Mouse (Mus musculus) stomach, postnatal 0 days (tissue): ENCODE results near the gene Cracr2a. TPM values are rescaled to one million over a fixed set of nuclear protein-coding genes. Genes with fewer than 3 reads are reported as not detected.

Source experiments
- ATAC-seq: fragments of 200-750 bp; cut with Nextera tagmentation; 2 replicates; pipeline ENCODE4 v1.8.0; 2017; ENCODE audit not compliant: low FRiP score, low TSS enrichment
- DNase-seq: peaks from one replicate; pipeline ENCODE4 v3.0.0-alpha.2; 2016; ENCODE audit warnings: low spot score
- H3K27ac ChIP-seq: fragments of 300-500 bp; sonication (generic); replicated peaks from 2 replicates; pipeline ENCODE4 v1.5.1; 2014; ENCODE audit warnings: mild to moderate bottlenecking, control low read depth
- H3K27me3 ChIP-seq: fragments of 300-500 bp; sonication (generic); 2 replicates; pipeline ENCODE4 v1.6.1; 2014; ENCODE audit warnings: low read length; ENCODE audit not compliant: control insufficient read depth, insufficient read depth
- H3K36me3 ChIP-seq: fragments of 300-500 bp; sonication (generic); 2 replicates; pipeline ENCODE4 v1.6.1; 2014; ENCODE audit warnings: low read length, mixed read lengths; ENCODE audit not compliant: control insufficient read depth, insufficient read depth
- H3K4me1 ChIP-seq: fragments of 300-500 bp; sonication (generic); replicated peaks from 2 replicates; pipeline ENCODE4 v1.6.1; 2014; ENCODE audit warnings: antibody characterized with exemption; ENCODE audit not compliant: control insufficient read depth, insufficient read depth
- H3K4me2 ChIP-seq: fragments of 300-500 bp; sonication (generic); replicated peaks from 2 replicates; pipeline ENCODE4 v1.6.1; 2014; ENCODE audit warnings: low read depth, mild to moderate bottlenecking, control low read depth, moderate library complexity
- H3K4me3 ChIP-seq: fragments of 300-500 bp; sonication (generic); 2 replicates; pipeline ENCODE4 v1.5.1; 2014; ENCODE audit warnings: low read depth, low read length, control low read depth
- H3K9ac ChIP-seq: fragments of 300-500 bp; sonication (generic); 2 replicates; pipeline ENCODE4 v1.6.1; 2014; ENCODE audit warnings: mild to moderate bottlenecking, low read length, control low read depth, mixed read lengths
- H3K9me3 ChIP-seq: fragments of 300-500 bp; sonication (generic); 2 replicates; pipeline ENCODE4 v1.6.1; 2016; ENCODE audit warnings: low read length; ENCODE audit not compliant: control insufficient read depth
- CTCF ChIP-seq: IDR thresholded peaks from 2 replicates; pipeline ENCODE4 v1.5.1; 2016; ENCODE audit warnings: antibody characterized with exemption, low read depth, mild to moderate bottlenecking, moderate library complexity
- EP300 ChIP-seq: optimal IDR thresholded peaks from 2 replicates; pipeline ENCODE3; 2016; ENCODE audit warnings: antibody characterized with exemption
- WGBS: fragments of 180-500 bp; shearing (Covaris S2); extraction: QIAGEN DNeasy Blood & Tissue Kit; methylation state at CpG from one replicate; pipeline ENCODE4 v1.1.7; 2014; 5-methylcytosine and 5-hydroxymethylcytosine counted together
- polyA plus RNA-seq: library from polyadenylated mRNA; unstranded; fragments of >200 nt; fragmentation: Nextera tagmentation; extraction: Ambion mirVana; gene quantifications from 2 replicates; pipeline ENCODE4 v1.2.1, GENCODE M21; 2015

Cracr2a gene
- polyA plus RNA-seq, 1 experiment from 2014 or later = 0.96 TPM

DNA sequence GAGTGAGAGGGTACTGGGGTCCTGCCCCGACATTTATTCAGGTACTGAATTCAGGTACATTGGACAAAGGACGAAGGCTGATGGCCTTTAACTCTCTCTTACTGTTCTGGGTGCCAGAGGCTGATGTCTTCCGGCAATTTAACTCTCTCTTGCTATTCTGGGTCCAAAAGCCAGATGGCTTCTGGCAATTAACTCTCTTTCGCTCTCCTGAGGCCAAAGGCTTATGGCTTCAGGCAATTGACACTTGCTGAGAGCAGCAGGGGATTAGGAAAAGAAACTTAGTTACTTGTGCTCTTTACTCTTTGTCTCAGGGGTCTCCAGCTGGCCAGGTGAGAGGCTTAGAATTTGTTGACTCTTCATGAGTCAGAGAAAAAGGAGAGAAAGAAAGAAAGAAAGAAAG is 94.8 kb downstream of the Cracr2a start:
- Histone ChIP-seq H3K9ac (no peak overlapping the region), H3K9me3 (0 out of 2 replicates have a peak, but pooled peaks cover 3% of the 10 kb centered on the region), H3K36me3 (0 out of 2 replicates have a peak, but pooled peaks cover 3% of the 10 kb centered on the region), H3K4me1 (no peaks in the 10 kb centered on the region), H3K4me2 (no peak overlapping the region), H3K4me3 (no peak overlapping the region), H3K27ac (no peak overlapping the region), H3K27me3 (no peaks in the 10 kb centered on the region)
- DNase-seq = no peak
- no peak for ATAC-seq
- 42% methylated on average over 4 of the region's 4 CpGs for WGBS
- TF ChIP-seq CTCF (no peak), EP300 (no peak)

DNA sequence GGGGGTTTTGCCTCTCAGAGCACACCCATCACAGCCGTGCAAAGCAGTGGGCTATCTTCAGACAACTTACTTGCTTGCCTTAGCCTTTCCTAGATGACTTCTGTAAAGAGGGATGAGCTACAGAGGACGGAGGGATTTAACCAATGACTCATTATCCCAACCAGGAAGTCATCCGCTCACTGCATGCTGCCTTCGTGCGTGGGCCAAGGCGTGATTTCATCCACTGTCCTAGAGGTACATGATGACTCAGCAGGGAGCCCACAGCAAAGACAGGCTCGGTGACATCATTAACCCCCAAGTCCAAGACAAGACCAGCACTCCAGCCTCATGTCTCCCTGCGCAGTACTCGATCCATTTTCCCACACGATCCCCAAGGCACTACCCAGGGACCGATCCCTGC is 96.0 kb downstream of the Cracr2a start:
- H3K4me3 ChIP-seq = no peak overlapping the region
- 0 out of 2 replicates have a peak, but pooled peaks cover 3% of the 10 kb centered on the region for H3K9me3 ChIP-seq
- 0 out of 2 replicates have a peak, but pooled peaks cover 3% of the 10 kb centered on the region for H3K36me3 ChIP-seq
- H3K4me1 ChIP-seq = no peaks in the 10 kb centered on the region
- TF ChIP-seq CTCF = no peak
- TF ChIP-seq EP300 = no peak
- no peak for ATAC-seq
- H3K4me2 ChIP-seq = no peak overlapping the region
- H3K27me3 ChIP-seq = no peaks in the 10 kb centered on the region
- 89% methylated on average over 11 of the region's 11 CpGs for WGBS
- no peak overlapping the region for H3K27ac ChIP-seq
- no peak for DNase-seq
- no peak overlapping the region for H3K9ac ChIP-seq

DNA sequence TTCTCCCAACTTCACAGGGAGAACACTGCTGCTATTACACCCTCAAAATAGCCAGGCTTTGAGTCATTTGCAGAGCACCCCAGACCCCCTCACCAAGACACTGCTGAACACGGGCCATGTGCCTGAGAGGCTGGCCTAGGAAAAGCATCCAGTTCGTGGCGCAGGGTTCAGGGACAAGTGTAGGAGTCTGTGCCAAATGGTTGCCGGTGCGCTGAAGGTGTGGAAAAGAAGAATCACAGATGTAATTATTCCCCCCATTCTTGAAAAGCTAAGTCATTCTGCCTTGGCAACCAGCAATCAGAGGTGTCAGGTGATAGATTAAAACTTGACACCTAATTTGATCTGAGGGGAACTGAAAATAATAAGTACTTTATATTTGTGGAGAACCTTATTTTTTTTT is 98.3 kb downstream of the Cracr2a start:
- H3K9me3 ChIP-seq = no peaks in the 10 kb centered on the region
- DNase-seq (no peak), ATAC-seq (no peak)
- no peaks in the 10 kb centered on the region for H3K27me3 ChIP-seq
- no peaks in the 10 kb centered on the region for H3K4me1 ChIP-seq
- no peak overlapping the region for H3K9ac ChIP-seq
- H3K4me3 ChIP-seq = no peak overlapping the region
- 0 out of 2 replicates have a peak, but pooled peaks cover 3% of the 10 kb centered on the region for H3K36me3 ChIP-seq
- no peak for TF ChIP-seq CTCF
- no peak for TF ChIP-seq EP300
- WGBS = 66% methylated on average over 5 of the region's 5 CpGs
- no peak overlapping the region for H3K4me2 ChIP-seq
- no peak overlapping the region for H3K27ac ChIP-seq

DNA sequence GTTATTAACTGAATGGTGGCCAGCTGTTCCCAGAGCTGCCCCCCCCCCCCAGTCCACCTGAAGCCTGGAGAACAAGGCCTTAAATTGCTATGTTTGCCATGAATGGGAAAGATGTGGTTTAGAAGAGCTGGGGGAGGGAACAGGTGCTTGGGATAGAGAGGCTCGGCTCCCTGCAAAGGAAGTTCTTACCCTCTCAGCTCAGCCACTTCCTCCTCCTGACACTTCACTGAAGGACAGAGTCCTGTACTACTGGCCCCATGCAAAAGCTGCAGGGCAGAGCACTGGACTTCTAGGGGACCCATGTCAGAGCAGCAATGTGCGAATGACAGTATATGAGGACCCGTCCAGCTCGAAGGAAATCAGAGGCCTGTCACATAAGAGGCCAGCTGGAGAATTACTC is 98.8 kb downstream of the Cracr2a start:
- 87% methylated on average over 4 of the region's 4 CpGs for WGBS
- no peak for DNase-seq
- Histone ChIP-seq H3K4me1 (no peaks in the 10 kb centered on the region), H3K9ac (no peak overlapping the region), H3K4me2 (no peak overlapping the region), H3K4me3 (no peak overlapping the region), H3K9me3 (no peaks in the 10 kb centered on the region), H3K27me3 (no peaks in the 10 kb centered on the region), H3K36me3 (0 out of 2 replicates have a peak, but pooled peaks cover 3% of the 10 kb centered on the region), H3K27ac (no peak overlapping the region)
- TF ChIP-seq CTCF = no peak
- no peak for TF ChIP-seq EP300
- ATAC-seq = no peak

DNA sequence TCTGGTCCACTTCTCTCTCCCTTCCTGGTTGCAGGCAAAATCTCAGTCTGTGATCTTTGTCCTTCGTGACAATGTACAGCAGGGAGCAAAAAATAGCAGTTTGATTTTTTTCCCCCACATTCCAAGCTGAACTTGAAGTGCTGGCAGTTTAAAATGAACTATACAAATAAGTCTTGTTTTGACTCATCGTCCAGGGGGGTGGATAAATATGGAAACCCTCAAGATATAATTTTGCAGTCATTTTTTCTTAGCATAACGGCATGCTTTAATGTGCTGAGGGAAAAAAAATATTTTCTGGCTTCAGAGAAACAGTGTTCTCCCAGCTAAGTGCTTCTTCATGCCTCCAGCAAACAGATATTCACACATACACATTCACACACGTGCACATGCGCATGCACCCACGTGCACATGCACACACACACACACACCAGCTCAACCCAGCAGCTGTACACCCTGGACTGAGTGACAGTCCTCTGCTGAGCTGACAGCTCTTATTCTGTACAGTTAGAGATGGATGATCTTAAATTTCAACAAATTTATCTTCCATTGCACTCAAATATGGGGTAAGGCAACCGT is 100.7 kb downstream of the Cracr2a start:
- Histone ChIP-seq H3K4me2 (no peak overlapping the region), H3K9ac (no peak overlapping the region), H3K9me3 (no peaks in the 10 kb centered on the region), H3K36me3 (0 out of 2 replicates have a peak, but pooled peaks cover 3% of the 10 kb centered on the region), H3K4me1 (no peaks in the 10 kb centered on the region), H3K4me3 (no peak overlapping the region), H3K27me3 (no peaks in the 10 kb centered on the region), H3K27ac (no peak overlapping the region)
- DNase-seq (no peak), ATAC-seq (no peak)
- 70% methylated on average over 7 of the region's 7 CpGs for WGBS
- TF ChIP-seq EP300 (no peak), CTCF (no peak)

DNA sequence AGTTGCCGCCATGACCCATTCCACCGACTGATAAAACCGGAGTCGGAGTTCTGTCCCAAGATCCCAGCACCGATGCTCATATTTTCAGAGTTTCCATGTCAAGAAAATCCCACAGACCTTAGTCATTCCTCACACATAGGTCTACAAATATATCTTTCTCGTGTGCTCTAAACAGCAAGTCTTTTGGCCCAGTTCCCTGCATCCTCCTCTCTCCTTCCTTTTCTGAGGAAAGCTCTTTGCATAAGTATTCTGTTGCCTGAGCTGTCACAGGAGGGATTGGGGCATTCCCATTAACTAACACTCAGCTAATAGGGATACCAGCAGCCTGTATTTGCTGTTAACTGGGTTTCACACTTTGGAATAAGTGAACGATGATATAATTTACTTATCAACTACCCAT is 102.1 kb downstream of the Cracr2a start:
- TF ChIP-seq EP300 (no peak), CTCF (no peak)
- DNase-seq (no peak), ATAC-seq (no peak)
- Histone ChIP-seq H3K4me3 (no peak overlapping the region), H3K9ac (no peak overlapping the region), H3K9me3 (no peaks in the 10 kb centered on the region), H3K27me3 (no peaks in the 10 kb centered on the region), H3K27ac (no peak overlapping the region), H3K4me2 (no peak overlapping the region), H3K36me3 (0 out of 2 replicates have a peak, but pooled peaks cover 3% of the 10 kb centered on the region), H3K4me1 (no peaks in the 10 kb centered on the region)
- WGBS = 81% methylated on average over 7 of the region's 7 CpGs
